Mouse (Mus musculus): ENCODE measurements around the gene Sars. TPM values are rescaled to one million over a fixed set of nuclear protein-coding genes. Genes with fewer than 3 reads are reported as not detected.

Sars gene
- polyA plus RNA-seq (2014; fragmentation: Nextera tagmentation; extraction: Ambion mirVana): 227 and 241 TPM in 2 replicates

- Histone ChIP-seq H3K9me3 (replicated peaks; ENCODE audit: control insufficient read depth, low read length) (no peaks in the 10 kb centered on the region), H3K4me3 (ENCODE audit: low read depth, low read length) (peak within 1 kb of the TSS; percentile 71), H3K27me3 (replicated peaks; ENCODE audit: control insufficient read depth, insufficient read depth, low read length) (no peaks in the 10 kb centered on the region), H3K27ac (ENCODE audit: low read depth, low read length) (peak within 1 kb of the TSS; percentile 91), H3K9ac (ENCODE audit: low read length) (peak within 1 kb of the TSS; percentile 94), H3K4me1 (ENCODE audit: control insufficient read depth, insufficient read depth, low read length) (peaks cover 22% of the 10 kb centered on the region; the same call in 1 of the 2 replicates), H3K36me3 (ENCODE audit: control insufficient read depth, insufficient read depth, low read length) (peaks cover 12% of the 10 kb centered on the region; the same call in 1 of the 2 replicates), H3K4me2 (ENCODE audit: low read length) (peak within 1 kb of the TSS; percentile 86)
- ATAC-seq: peak; percentile 98
- WGBS: under 1% methylated on average over 41 of the region's 41 CpGs
- peak; percentile 93 for DNase-seq (ENCODE audit: low spot score)
These were observed at the start of gene Sars for GRCm38 (mm10) chr3:108444698-108445365. Gene Sars (minus strand): TSS chr3:108445209.

- Histone ChIP-seq H3K4me3 (ENCODE audit: low read depth, low read length) (no peak overlapping the region), H3K4me1 (ENCODE audit: control insufficient read depth, insufficient read depth, low read length) (peaks cover under 1% of the 10 kb centered on the region; the same call in 1 of the 2 replicates), H3K9ac (ENCODE audit: low read length) (no peak overlapping the region), H3K27me3 (replicated peaks; ENCODE audit: control insufficient read depth, insufficient read depth, low read length) (no peaks in the 10 kb centered on the region), H3K27ac (ENCODE audit: low read depth, low read length) (no peak overlapping the region), H3K4me2 (ENCODE audit: low read length) (no peak overlapping the region), H3K9me3 (replicated peaks; ENCODE audit: control insufficient read depth, low read length) (no peaks in the 10 kb centered on the region), H3K36me3 (ENCODE audit: control insufficient read depth, insufficient read depth, low read length) (no peaks in the 10 kb centered on the region)
- WGBS: 37% methylated on average over 3 of the region's 3 CpGs
- ATAC-seq (no peak), DNase-seq (ENCODE audit: low spot score) (no peak)
These were observed 45.0 kb upstream of the Sars start for GRCm38 (mm10) chr3:108489968-108490367.

GRCm38 (mm10) chr3:108484749-108485148 is 39.7 kb upstream of the Sars start:
- DNase-seq (ENCODE audit: low spot score) (no peak), ATAC-seq (no peak)
- no peaks in the 10 kb centered on the region for H3K27me3 ChIP-seq (replicated peaks; ENCODE audit: control insufficient read depth, insufficient read depth, low read length)
- no peaks in the 10 kb centered on the region for H3K4me1 ChIP-seq (ENCODE audit: control insufficient read depth, insufficient read depth, low read length)
- no peaks in the 10 kb centered on the region for H3K36me3 ChIP-seq (ENCODE audit: control insufficient read depth, insufficient read depth, low read length)
- no peak overlapping the region for H3K27ac ChIP-seq (ENCODE audit: low read depth, low read length)
- no peak overlapping the region for H3K9ac ChIP-seq (ENCODE audit: low read length)
- WGBS: 90% methylated on average over 4 of the region's 4 CpGs
- H3K4me3 ChIP-seq (ENCODE audit: low read depth, low read length): no peak overlapping the region
- H3K9me3 ChIP-seq (replicated peaks; ENCODE audit: control insufficient read depth, low read length): no peaks in the 10 kb centered on the region
- H3K4me2 ChIP-seq (ENCODE audit: low read length): no peak overlapping the region

- Histone ChIP-seq H3K4me2 (ENCODE audit: low read length) (no peak overlapping the region), H3K4me3 (ENCODE audit: low read depth, low read length) (no peak overlapping the region), H3K27ac (ENCODE audit: low read depth, low read length) (no peak overlapping the region), H3K27me3 (replicated peaks; ENCODE audit: control insufficient read depth, insufficient read depth, low read length) (no peaks in the 10 kb centered on the region), H3K9ac (ENCODE audit: low read length) (no peak overlapping the region), H3K4me1 (ENCODE audit: control insufficient read depth, insufficient read depth, low read length) (no peaks in the 10 kb centered on the region), H3K9me3 (replicated peaks; ENCODE audit: control insufficient read depth, low read length) (no peaks in the 10 kb centered on the region), H3K36me3 (ENCODE audit: control insufficient read depth, insufficient read depth, low read length) (no peaks in the 10 kb centered on the region)
- DNase-seq (ENCODE audit: low spot score) (no peak), ATAC-seq (no peak)
- 72% methylated on average over 4 of the region's 4 CpGs for WGBS
These were observed 33.8 kb upstream of the Sars start for GRCm38 (mm10) chr3:108478800-108479199.

GRCm38 (mm10) chr3:108476761-108477619 is 32.0 kb upstream of the Sars start:
- Histone ChIP-seq H3K9me3 (replicated peaks; ENCODE audit: control insufficient read depth, low read length) (no peaks in the 10 kb centered on the region), H3K27ac (ENCODE audit: low read depth, low read length) (no peak overlapping the region), H3K36me3 (ENCODE audit: control insufficient read depth, insufficient read depth, low read length) (no peaks in the 10 kb centered on the region), H3K9ac (ENCODE audit: low read length) (no peak overlapping the region), H3K4me3 (ENCODE audit: low read depth, low read length) (no peak overlapping the region), H3K4me2 (ENCODE audit: low read length) (no peak overlapping the region), H3K4me1 (ENCODE audit: control insufficient read depth, insufficient read depth, low read length) (no peaks in the 10 kb centered on the region), H3K27me3 (replicated peaks; ENCODE audit: control insufficient read depth, insufficient read depth, low read length) (no peaks in the 10 kb centered on the region)
- WGBS: 69% methylated on average over 14 of the region's 14 CpGs
- DNase-seq (ENCODE audit: low spot score) (no peak), ATAC-seq (no peak)

- Histone ChIP-seq H3K4me1 (ENCODE audit: control insufficient read depth, insufficient read depth, low read length) (no peaks in the 10 kb centered on the region), H3K9me3 (replicated peaks; ENCODE audit: control insufficient read depth, low read length) (no peaks in the 10 kb centered on the region), H3K27ac (ENCODE audit: low read depth, low read length) (no peak overlapping the region), H3K4me3 (ENCODE audit: low read depth, low read length) (no peak overlapping the region), H3K4me2 (ENCODE audit: low read length) (no peak overlapping the region), H3K9ac (ENCODE audit: low read length) (no peak overlapping the region), H3K27me3 (replicated peaks; ENCODE audit: control insufficient read depth, insufficient read depth, low read length) (no peaks in the 10 kb centered on the region), H3K36me3 (ENCODE audit: control insufficient read depth, insufficient read depth, low read length) (no peaks in the 10 kb centered on the region)
- ATAC-seq (no peak), DNase-seq (ENCODE audit: low spot score) (no peak)
- WGBS: 83% methylated on average over 5 of the region's 5 CpGs
These were observed 30.5 kb upstream of the Sars start for GRCm38 (mm10) chr3:108475496-108475895.

- no peak overlapping the region for H3K27ac ChIP-seq (ENCODE audit: low read depth, low read length)
- no peak overlapping the region for H3K4me3 ChIP-seq (ENCODE audit: low read depth, low read length)
- H3K36me3 ChIP-seq (ENCODE audit: control insufficient read depth, insufficient read depth, low read length): no peaks in the 10 kb centered on the region
- no peaks in the 10 kb centered on the region for H3K27me3 ChIP-seq (replicated peaks; ENCODE audit: control insufficient read depth, insufficient read depth, low read length)
- no peaks in the 10 kb centered on the region for H3K4me1 ChIP-seq (ENCODE audit: control insufficient read depth, insufficient read depth, low read length)
- no peak for DNase-seq (ENCODE audit: low spot score)
- 94% methylated on average over 7 of the region's 7 CpGs for WGBS
- ATAC-seq: no peak
- H3K9me3 ChIP-seq (replicated peaks; ENCODE audit: control insufficient read depth, low read length): no peaks in the 10 kb centered on the region
- no peak overlapping the region for H3K9ac ChIP-seq (ENCODE audit: low read length)
- H3K4me2 ChIP-seq (ENCODE audit: low read length): no peak overlapping the region
These were observed 30.0 kb upstream of the Sars start for GRCm38 (mm10) chr3:108474969-108475368.

- Histone ChIP-seq H3K4me1 (ENCODE audit: control insufficient read depth, insufficient read depth, low read length) (no peaks in the 10 kb centered on the region), H3K4me3 (ENCODE audit: low read depth, low read length) (no peak overlapping the region), H3K9me3 (replicated peaks; ENCODE audit: control insufficient read depth, low read length) (no peaks in the 10 kb centered on the region), H3K36me3 (ENCODE audit: control insufficient read depth, insufficient read depth, low read length) (no peaks in the 10 kb centered on the region), H3K27ac (ENCODE audit: low read depth, low read length) (no peak overlapping the region), H3K27me3 (replicated peaks; ENCODE audit: control insufficient read depth, insufficient read depth, low read length) (no peaks in the 10 kb centered on the region), H3K9ac (ENCODE audit: low read length) (no peak overlapping the region), H3K4me2 (ENCODE audit: low read length) (no peak overlapping the region)
- DNase-seq (ENCODE audit: low spot score): no peak
- 75% methylated on average over 8 of the region's 8 CpGs for WGBS
- no peak for ATAC-seq
These were observed 22.8 kb upstream of the Sars start for GRCm38 (mm10) chr3:108467760-108468159.

GRCm38 (mm10) chr3:108466425-108466824 is 21.4 kb upstream of the Sars start:
- DNase-seq (ENCODE audit: low spot score): no peak
- 90% methylated on average over 6 of the region's 6 CpGs for WGBS

More at GRCm38 (mm10) chr3:108466425-108466824, 21.4 kb upstream of the Sars start:
- Histone ChIP-seq H3K27ac (ENCODE audit: low read depth, low read length) (no peak overlapping the region), H3K27me3 (replicated peaks; ENCODE audit: control insufficient read depth, insufficient read depth, low read length) (no peaks in the 10 kb centered on the region), H3K9me3 (replicated peaks; ENCODE audit: control insufficient read depth, low read length) (no peaks in the 10 kb centered on the region), H3K4me2 (ENCODE audit: low read length) (no peak overlapping the region), H3K4me3 (ENCODE audit: low read depth, low read length) (no peak overlapping the region), H3K36me3 (ENCODE audit: control insufficient read depth, insufficient read depth, low read length) (no peaks in the 10 kb centered on the region), H3K9ac (ENCODE audit: low read length) (no peak overlapping the region), H3K4me1 (ENCODE audit: control insufficient read depth, insufficient read depth, low read length) (no peaks in the 10 kb centered on the region)
- ATAC-seq: no peak

All from forebrain, embryonic 14.5 days (tissue).